Mouse (Mus musculus): Measurements from ENCODE around the gene Phldb3. TPM values are rescaled to one million over a fixed set of nuclear protein-coding genes. Genes with fewer than 3 reads are reported as not detected.

The Phldb3 gene
- polyA plus RNA-seq, 1 experiment from 2014 or later: not detected

GRCm38 (mm10) chr7:24637046-24637445 lies 26.5 kb downstream of the Phldb3 start:
- Histone ChIP-seq H3K4me2 (ENCODE audit: low read length) (no peak overlapping the region), H3K4me3 (ENCODE audit: control insufficient read depth in 1 of 2, insufficient read depth in 1 of 2, low read depth in 1 of 2, low read length in 2 of 2) (no peak overlapping the region), H3K36me3 (ENCODE audit: control insufficient read depth, insufficient read depth, low read length) (no peaks in the 10 kb centered on the region), H3K4me1 (ENCODE audit: control insufficient read depth in 2 of 2, insufficient read depth in 2 of 2, low read length in 2 of 2) (peaks cover 4 to 6% of the 10 kb centered on the region in 2 experiments; a peak in 3 of 4 replicates), H3K27me3 (ENCODE audit: control insufficient read depth, insufficient read depth, low read length) (peaks cover 58% of the 10 kb centered on the region), H3K9me3 (ENCODE audit: control insufficient read depth, low read length) (no peaks in the 10 kb centered on the region), H3K9ac (ENCODE audit: low read length) (no peak overlapping the region), H3K27ac (replicated peaks in 1 of 2; ENCODE audit: control insufficient read depth in 1 of 2, insufficient read depth in 1 of 2, low read depth in 2 of 2, low read length in 2 of 2) (no peak overlapping the region)
- no peak for ATAC-seq (ENCODE audit: insufficient number of reproducible peaks, insufficient read depth, low FRiP score, low read depth)
- 3% methylated on average over 18 of the region's 18 CpGs for WGBS

DNA sequence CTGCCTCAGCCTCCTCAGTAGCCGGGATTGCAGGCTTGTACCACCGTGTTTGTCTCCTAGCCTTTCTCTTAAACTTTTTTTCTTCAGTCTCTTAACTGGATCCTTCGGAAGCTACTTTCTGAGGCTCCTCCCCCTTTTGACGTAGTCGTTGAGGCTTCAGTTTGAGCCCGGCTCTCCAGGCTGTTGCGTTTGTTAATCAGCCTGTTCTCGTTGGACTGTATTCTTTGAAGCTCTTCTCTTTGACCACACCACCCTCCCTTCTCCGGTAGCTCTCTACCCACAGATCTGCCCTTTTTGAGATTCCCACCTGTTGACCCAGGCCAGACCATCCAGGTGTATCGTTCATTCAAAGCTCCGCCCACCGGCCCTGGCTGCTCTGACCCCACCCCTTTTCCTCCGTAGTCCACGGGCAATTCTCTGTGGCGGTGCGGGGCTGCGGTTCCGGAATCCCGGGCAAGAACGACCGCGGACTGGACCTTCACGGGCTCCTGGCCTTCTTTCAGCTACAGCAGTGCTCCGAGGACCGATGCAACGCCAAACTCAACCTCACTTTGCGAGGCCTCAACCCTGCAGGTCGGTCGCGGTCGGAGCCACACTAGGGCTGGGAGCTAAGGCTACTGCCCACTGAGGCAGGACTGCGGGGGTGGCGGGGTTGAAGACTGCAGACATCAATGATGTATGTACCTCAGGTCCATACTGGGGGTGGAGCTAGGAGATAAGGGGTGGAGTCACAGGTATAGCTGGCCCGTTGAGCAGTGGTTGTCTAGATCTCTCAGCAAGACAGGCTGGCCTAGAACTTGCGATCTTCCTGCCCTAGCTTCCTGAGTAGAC lies 27.7 kb downstream of the Phldb3 start:
- Histone ChIP-seq H3K9ac (ENCODE audit: low read length) (peak overlapping the region; percentile 32; the same call in 1 of the 2 replicates), H3K4me1 (ENCODE audit: control insufficient read depth in 2 of 2, insufficient read depth in 2 of 2, low read length in 2 of 2) (peaks cover 4 to 6% of the 10 kb centered on the region in 2 experiments; a peak in 3 of 4 replicates), H3K4me2 (ENCODE audit: low read length) (peak overlapping the region; percentile 71), H3K27me3 (ENCODE audit: control insufficient read depth, insufficient read depth, low read length) (peaks cover 62% of the 10 kb centered on the region), H3K4me3 (ENCODE audit: control insufficient read depth in 1 of 2, insufficient read depth in 1 of 2, low read depth in 1 of 2, low read length in 2 of 2) (peak overlapping the region; percentile 27 to 36), H3K36me3 (ENCODE audit: control insufficient read depth, insufficient read depth, low read length) (no peaks in the 10 kb centered on the region), H3K27ac (replicated peaks in 1 of 2; ENCODE audit: control insufficient read depth in 1 of 2, insufficient read depth in 1 of 2, low read depth in 2 of 2, low read length in 2 of 2) (no peak overlapping the region), H3K9me3 (ENCODE audit: control insufficient read depth, low read length) (no peaks in the 10 kb centered on the region)
- no peak for ATAC-seq (ENCODE audit: insufficient number of reproducible peaks, insufficient read depth, low FRiP score, low read depth)
- WGBS: 4% methylated on average over 35 of the region's 35 CpGs

- no peak for ATAC-seq (ENCODE audit: insufficient number of reproducible peaks, insufficient read depth, low FRiP score, low read depth)
- H3K4me3 ChIP-seq (ENCODE audit: control insufficient read depth in 1 of 2, insufficient read depth in 1 of 2, low read depth in 1 of 2, low read length in 2 of 2): no peak overlapping the region
- no peak overlapping the region for H3K9ac ChIP-seq (ENCODE audit: low read length)
- 63% methylated on average over 13 of the region's 13 CpGs for WGBS
- H3K27ac ChIP-seq (replicated peaks in 1 of 2; ENCODE audit: control insufficient read depth in 1 of 2, insufficient read depth in 1 of 2, low read depth in 2 of 2, low read length in 2 of 2): no peak overlapping the region
- peaks cover 4 to 6% of the 10 kb centered on the region in 2 experiments; a peak in 3 of 4 replicates for H3K4me1 ChIP-seq (ENCODE audit: control insufficient read depth in 2 of 2, insufficient read depth in 2 of 2, low read length in 2 of 2)
- no peaks in the 10 kb centered on the region for H3K9me3 ChIP-seq (ENCODE audit: control insufficient read depth, low read length)
- H3K4me2 ChIP-seq (ENCODE audit: low read length): no peak overlapping the region
- H3K27me3 ChIP-seq (ENCODE audit: control insufficient read depth, insufficient read depth, low read length): peaks cover 61% of the 10 kb centered on the region
- no peaks in the 10 kb centered on the region for H3K36me3 ChIP-seq (ENCODE audit: control insufficient read depth, insufficient read depth, low read length)
These were observed 29.9 kb downstream of the Phldb3 start for GRCm38 (mm10) chr7:24640450-24640849.

GRCm38 (mm10) chr7:24642491-24642890 lies 31.9 kb downstream of the Phldb3 start:
- Histone ChIP-seq H3K4me3 (ENCODE audit: control insufficient read depth in 1 of 2, insufficient read depth in 1 of 2, low read depth in 1 of 2, low read length in 2 of 2) (no peak overlapping the region), H3K4me1 (ENCODE audit: control insufficient read depth in 2 of 2, insufficient read depth in 2 of 2, low read length in 2 of 2) (peaks cover 4 to 6% of the 10 kb centered on the region in 2 experiments; a peak in 3 of 4 replicates), H3K9me3 (ENCODE audit: control insufficient read depth, low read length) (no peaks in the 10 kb centered on the region), H3K36me3 (ENCODE audit: control insufficient read depth, insufficient read depth, low read length) (no peaks in the 10 kb centered on the region), H3K27ac (replicated peaks in 1 of 2; ENCODE audit: control insufficient read depth in 1 of 2, insufficient read depth in 1 of 2, low read depth in 2 of 2, low read length in 2 of 2) (no peak overlapping the region), H3K27me3 (ENCODE audit: control insufficient read depth, insufficient read depth, low read length) (peaks cover 41% of the 10 kb centered on the region), H3K4me2 (ENCODE audit: low read length) (no peak overlapping the region), H3K9ac (ENCODE audit: low read length) (no peak overlapping the region)
- 8% methylated on average over 9 of the region's 9 CpGs for WGBS
- ATAC-seq (ENCODE audit: insufficient number of reproducible peaks, insufficient read depth, low FRiP score, low read depth): no peak

DNA sequence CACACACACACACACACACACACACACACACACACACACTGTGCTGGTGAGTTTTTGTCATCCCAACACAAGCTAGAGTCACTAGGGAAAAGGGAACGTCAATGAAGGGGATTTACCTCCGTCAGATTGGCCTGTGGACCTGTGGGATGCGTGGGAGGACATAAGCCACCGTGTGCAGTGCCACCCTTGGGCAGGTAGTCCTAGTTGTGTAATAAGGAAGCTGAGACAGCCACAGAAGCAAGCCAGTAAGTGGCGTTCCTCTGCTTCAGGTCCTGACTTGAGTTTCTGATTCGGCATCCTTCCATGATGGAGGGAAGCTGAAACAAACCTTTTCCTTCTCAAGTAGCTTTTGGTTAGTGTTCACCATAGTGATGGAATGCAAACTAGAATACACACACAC lies 33.9 kb downstream of the Phldb3 start:
- no peak overlapping the region for H3K9ac ChIP-seq (ENCODE audit: low read length)
- H3K9me3 ChIP-seq (ENCODE audit: control insufficient read depth, low read length): no peaks in the 10 kb centered on the region
- no peak overlapping the region for H3K27ac ChIP-seq (replicated peaks in 1 of 2; ENCODE audit: control insufficient read depth in 1 of 2, insufficient read depth in 1 of 2, low read depth in 2 of 2, low read length in 2 of 2)
- peaks cover 22% of the 10 kb centered on the region for H3K27me3 ChIP-seq (ENCODE audit: control insufficient read depth, insufficient read depth, low read length)
- no peak overlapping the region for H3K4me2 ChIP-seq (ENCODE audit: low read length)
- no peaks in the 10 kb centered on the region for H3K4me1 ChIP-seq (ENCODE audit: control insufficient read depth in 2 of 2, insufficient read depth in 2 of 2, low read length in 2 of 2)
- WGBS: 73% methylated on average over 6 of the region's 6 CpGs
- H3K36me3 ChIP-seq (ENCODE audit: control insufficient read depth, insufficient read depth, low read length): no peaks in the 10 kb centered on the region
- no peak for ATAC-seq (ENCODE audit: insufficient number of reproducible peaks, insufficient read depth, low FRiP score, low read depth)
- no peak overlapping the region for H3K4me3 ChIP-seq (ENCODE audit: control insufficient read depth in 1 of 2, insufficient read depth in 1 of 2, low read depth in 1 of 2, low read length in 2 of 2)

DNA sequence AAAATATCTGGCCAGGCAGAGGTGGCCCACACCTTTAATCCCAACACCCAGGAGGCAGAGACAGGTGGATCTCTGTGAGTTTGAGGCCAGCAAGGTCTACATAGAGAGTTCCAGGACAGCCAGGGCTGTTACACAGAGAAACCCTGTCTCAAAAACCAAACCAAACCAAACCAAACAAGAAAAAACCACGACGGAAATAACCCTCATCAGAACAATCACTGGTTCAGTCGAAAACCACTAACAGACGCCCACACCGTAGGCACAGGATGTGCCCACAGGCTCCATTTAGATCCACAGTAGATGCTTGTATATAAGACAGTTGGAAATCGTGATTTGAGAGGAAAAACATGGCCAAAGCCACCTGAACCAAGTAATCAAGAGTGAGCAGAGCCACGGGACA lies 34.4 kb downstream of the Phldb3 start:
- no peak overlapping the region for H3K9ac ChIP-seq (ENCODE audit: low read length)
- H3K36me3 ChIP-seq (ENCODE audit: control insufficient read depth, insufficient read depth, low read length): no peaks in the 10 kb centered on the region
- H3K4me2 ChIP-seq (ENCODE audit: low read length): no peak overlapping the region
- no peaks in the 10 kb centered on the region for H3K9me3 ChIP-seq (ENCODE audit: control insufficient read depth, low read length)
- no peak overlapping the region for H3K27ac ChIP-seq (replicated peaks in 1 of 2; ENCODE audit: control insufficient read depth in 1 of 2, insufficient read depth in 1 of 2, low read depth in 2 of 2, low read length in 2 of 2)
- no peak overlapping the region for H3K4me3 ChIP-seq (ENCODE audit: control insufficient read depth in 1 of 2, insufficient read depth in 1 of 2, low read depth in 1 of 2, low read length in 2 of 2)
- no peaks in the 10 kb centered on the region for H3K4me1 ChIP-seq (ENCODE audit: control insufficient read depth in 2 of 2, insufficient read depth in 2 of 2, low read length in 2 of 2)
- ATAC-seq (ENCODE audit: insufficient number of reproducible peaks, insufficient read depth, low FRiP score, low read depth): no peak
- H3K27me3 ChIP-seq (ENCODE audit: control insufficient read depth, insufficient read depth, low read length): peaks cover 17% of the 10 kb centered on the region
- 59% methylated on average over 7 of the region's 7 CpGs for WGBS

- H3K36me3 ChIP-seq (ENCODE audit: control insufficient read depth, insufficient read depth, low read length): no peaks in the 10 kb centered on the region
- 64% methylated on average over 7 of the region's 7 CpGs for WGBS
- no peak overlapping the region for H3K9ac ChIP-seq (ENCODE audit: low read length)
- H3K9me3 ChIP-seq (ENCODE audit: control insufficient read depth, low read length): no peaks in the 10 kb centered on the region
- H3K27me3 ChIP-seq (ENCODE audit: control insufficient read depth, insufficient read depth, low read length): peaks cover 6% of the 10 kb centered on the region
- H3K4me1 ChIP-seq (ENCODE audit: control insufficient read depth in 2 of 2, insufficient read depth in 2 of 2, low read length in 2 of 2): no peaks in the 10 kb centered on the region
- no peak overlapping the region for H3K4me3 ChIP-seq (ENCODE audit: control insufficient read depth in 1 of 2, insufficient read depth in 1 of 2, low read depth in 1 of 2, low read length in 2 of 2)
- no peak overlapping the region for H3K27ac ChIP-seq (replicated peaks in 1 of 2; ENCODE audit: control insufficient read depth in 1 of 2, insufficient read depth in 1 of 2, low read depth in 2 of 2, low read length in 2 of 2)
- ATAC-seq (ENCODE audit: insufficient number of reproducible peaks, insufficient read depth, low FRiP score, low read depth): no peak
- no peak overlapping the region for H3K4me2 ChIP-seq (ENCODE audit: low read length)
These were observed 35.9 kb downstream of the Phldb3 start for GRCm38 (mm10) chr7:24646486-24646885.
